Mouse (Mus musculus) hindbrain, embryonic 12.5 days (tissue): ENCODE data around the gene Wrap53. TPM values are rescaled to one million over a fixed set of nuclear protein-coding genes. Genes with fewer than 3 reads are reported as not detected.
A peak's percentile ranks its signal among the peaks of the same experiment; 100 is the strongest.

Experiments used
- ATAC-seq: fragments of 200-750 bp; cut with Nextera tagmentation; 2 replicates; pipeline ENCODE4 v1.8.0; 2017; ENCODE audit warnings: moderate TSS enrichment; ENCODE audit not compliant: low FRiP score
- H3K27ac ChIP-seq: fragments of 300-500 bp; sonication (generic); 2 replicates; pipeline ENCODE4 v1.5.1; 2016; ENCODE audit warnings: mild to moderate bottlenecking
- H3K27me3 ChIP-seq: fragments of 300-500 bp; sonication (generic); 2 replicates; pipeline ENCODE4 v1.6.1; 2016; ENCODE audit warnings: mild to moderate bottlenecking
- H3K36me3 ChIP-seq: fragments of 300-500 bp; sonication (generic); 2 replicates; pipeline ENCODE4 v1.6.1; 2016; ENCODE audit warnings: mild to moderate bottlenecking
- H3K4me1 ChIP-seq: fragments of 300-500 bp; sonication (generic); 2 replicates; pipeline ENCODE4 v1.6.1; 2016
- H3K4me2 ChIP-seq: fragments of 300-500 bp; sonication (generic); replicated peaks from 2 replicates; pipeline ENCODE4 v1.6.1; 2016; ENCODE audit warnings: mild to moderate bottlenecking
- H3K4me3 ChIP-seq: fragments of 300-500 bp; sonication (generic); 2 replicates; pipeline ENCODE4 v1.5.1; 2016; ENCODE audit warnings: mild to moderate bottlenecking
- H3K9ac ChIP-seq: fragments of 300-500 bp; sonication (generic); 2 replicates; pipeline ENCODE4 v1.6.1; 2016; ENCODE audit warnings: mild to moderate bottlenecking, moderate library complexity
- H3K9me3 ChIP-seq: fragments of 300-500 bp; sonication (generic); replicated peaks from 2 replicates; pipeline ENCODE4 v1.6.1; 2016; ENCODE audit warnings: mild to moderate bottlenecking
- WGBS: fragments of 180-500 bp; shearing (Covaris S2); methylation state at CpG from one replicate; pipeline ENCODE4 v1.1.7; 2016; 5-methylcytosine and 5-hydroxymethylcytosine counted together
- polyA plus RNA-seq: library from polyadenylated mRNA; unstranded; fragments of >200 nt; fragmentation: Nextera tagmentation; extraction: Ambion mirVana; gene quantifications from 2 replicates; pipeline ENCODE4 v1.2.1, GENCODE M21; 2016

Gene Wrap53
- polyA plus RNA-seq, 1 experiment from 2014 or later: 29.9 TPM

DNA sequence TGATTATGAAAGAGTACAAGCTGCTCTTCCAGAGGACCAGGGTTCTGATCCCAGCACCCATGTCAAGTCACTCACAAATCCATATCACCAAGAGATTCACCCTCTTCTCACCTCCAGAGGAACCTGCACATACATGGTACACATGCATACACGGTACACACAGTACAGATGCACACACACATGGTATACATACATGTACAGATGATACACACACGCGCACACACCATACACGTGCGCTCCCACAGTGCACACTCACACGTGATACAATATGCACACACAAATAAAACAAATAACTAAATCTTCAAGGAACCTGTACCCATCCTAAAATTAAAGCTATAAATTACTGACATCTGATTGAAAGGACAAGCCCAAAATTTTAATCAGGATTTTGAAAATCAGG lies 14.8 kb upstream of the Wrap53 start:
- Histone ChIP-seq H3K27me3 (no peaks in the 10 kb centered on the region), H3K36me3 (peaks cover 30% of the 10 kb centered on the region), H3K4me2 (no peak overlapping the region), H3K9me3 (no peaks in the 10 kb centered on the region), H3K27ac (no peak overlapping the region), H3K4me3 (no peak overlapping the region), H3K4me1 (peaks cover 5% of the 10 kb centered on the region), H3K9ac (no peak overlapping the region)
- ATAC-seq: no peak
- 95% methylated on average over 6 of the region's 6 CpGs for WGBS

GRCm38 (mm10) chr11:69592799-69593198 lies 12.7 kb upstream of the Wrap53 start:
- H3K4me3 ChIP-seq: no peak overlapping the region
- H3K36me3 ChIP-seq: peaks cover 50% of the 10 kb centered on the region
- no peak overlapping the region for H3K9ac ChIP-seq
- no peak overlapping the region for H3K4me2 ChIP-seq
- no peaks in the 10 kb centered on the region for H3K27me3 ChIP-seq
- no peaks in the 10 kb centered on the region for H3K4me1 ChIP-seq
- 87% methylated on average over 4 of the region's 4 CpGs for WGBS
- H3K9me3 ChIP-seq: no peaks in the 10 kb centered on the region
- no peak overlapping the region for H3K27ac ChIP-seq
- ATAC-seq: no peak

DNA sequence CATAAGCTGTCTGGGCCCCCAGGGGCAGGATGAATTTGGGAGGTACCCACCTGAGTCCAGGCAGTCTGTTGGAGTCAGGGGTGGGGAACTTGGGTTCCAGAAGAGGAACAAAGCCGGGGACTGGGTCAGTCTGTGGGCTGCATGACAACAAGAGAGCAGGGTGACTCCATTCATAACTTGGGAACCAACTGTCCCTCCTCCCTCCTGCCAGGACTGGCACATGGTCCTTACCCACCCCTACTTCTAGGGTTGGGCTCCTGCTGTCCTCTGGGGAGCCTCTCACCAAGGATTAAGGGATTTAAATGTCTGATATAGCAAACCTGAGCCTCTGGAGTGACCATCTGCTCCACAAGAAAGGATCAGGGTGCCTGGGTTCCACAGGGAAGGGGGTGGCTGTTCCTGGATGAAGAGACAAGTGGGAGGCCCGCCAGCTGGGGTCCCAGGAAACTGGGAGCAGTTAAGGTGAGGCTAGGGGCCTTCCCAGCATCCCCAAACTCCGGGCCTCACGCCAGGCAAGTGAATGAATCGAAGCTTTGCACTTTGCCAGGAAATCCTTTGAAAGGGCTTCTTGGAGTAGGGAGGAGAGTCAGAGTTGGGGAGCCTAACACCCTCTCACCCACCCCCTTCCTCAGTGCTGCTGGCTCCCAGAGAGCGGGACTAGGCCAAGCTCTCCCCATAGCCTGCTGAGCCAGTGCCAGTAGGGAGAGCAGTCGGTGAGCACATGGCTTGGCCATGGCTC lies 12.0 kb upstream of the Wrap53 start:
- ATAC-seq: no peak
- Histone ChIP-seq H3K9ac (no peak overlapping the region), H3K4me1 (no peaks in the 10 kb centered on the region), H3K27ac (0 out of 2 replicates have a peak overlapping the region, but pooled peaks have one; percentile 23), H3K27me3 (no peaks in the 10 kb centered on the region), H3K4me3 (no peak overlapping the region), H3K9me3 (no peaks in the 10 kb centered on the region), H3K4me2 (no peak overlapping the region), H3K36me3 (peaks cover 58% of the 10 kb centered on the region)
- 85% methylated on average over 7 of the region's 7 CpGs for WGBS

DNA sequence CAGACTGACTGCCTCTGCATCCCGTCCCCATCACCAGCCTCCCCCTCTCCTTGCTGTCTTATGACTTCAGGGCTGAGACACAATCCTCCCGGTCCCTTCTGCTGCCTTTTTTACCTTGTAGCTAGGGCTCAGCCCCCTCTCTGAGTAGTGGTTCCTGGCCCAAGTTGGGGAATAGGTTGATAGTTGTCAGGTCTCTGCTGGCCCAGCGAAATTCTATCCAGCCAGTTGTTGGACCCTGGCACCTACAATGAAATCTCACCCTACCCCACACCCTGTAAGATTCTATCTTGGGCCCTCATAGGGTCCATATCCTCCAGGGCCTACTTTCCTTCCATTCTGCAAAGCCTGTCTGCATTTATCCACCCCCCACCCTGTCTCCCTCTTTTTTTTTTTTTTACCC lies 11.4 kb upstream of the Wrap53 start:
- H3K27me3 ChIP-seq: no peaks in the 10 kb centered on the region
- H3K9ac ChIP-seq: no peak overlapping the region
- H3K27ac ChIP-seq: no peak overlapping the region
- 86% methylated on average over 3 of the region's 3 CpGs for WGBS
- H3K9me3 ChIP-seq: no peaks in the 10 kb centered on the region
- no peak for ATAC-seq
- peaks cover 64% of the 10 kb centered on the region for H3K36me3 ChIP-seq
- no peak overlapping the region for H3K4me3 ChIP-seq
- H3K4me1 ChIP-seq: no peaks in the 10 kb centered on the region
- H3K4me2 ChIP-seq: no peak overlapping the region

GRCm38 (mm10) chr11:69590622-69591021 lies 10.6 kb upstream of the Wrap53 start:
- Histone ChIP-seq H3K4me3 (no peak overlapping the region), H3K9ac (no peak overlapping the region), H3K27ac (no peak overlapping the region), H3K4me2 (no peak overlapping the region), H3K9me3 (no peaks in the 10 kb centered on the region), H3K27me3 (no peaks in the 10 kb centered on the region), H3K4me1 (no peaks in the 10 kb centered on the region), H3K36me3 (peaks cover 64% of the 10 kb centered on the region)
- WGBS: 97% methylated on average over 8 of the region's 8 CpGs
- no peak for ATAC-seq

DNA sequence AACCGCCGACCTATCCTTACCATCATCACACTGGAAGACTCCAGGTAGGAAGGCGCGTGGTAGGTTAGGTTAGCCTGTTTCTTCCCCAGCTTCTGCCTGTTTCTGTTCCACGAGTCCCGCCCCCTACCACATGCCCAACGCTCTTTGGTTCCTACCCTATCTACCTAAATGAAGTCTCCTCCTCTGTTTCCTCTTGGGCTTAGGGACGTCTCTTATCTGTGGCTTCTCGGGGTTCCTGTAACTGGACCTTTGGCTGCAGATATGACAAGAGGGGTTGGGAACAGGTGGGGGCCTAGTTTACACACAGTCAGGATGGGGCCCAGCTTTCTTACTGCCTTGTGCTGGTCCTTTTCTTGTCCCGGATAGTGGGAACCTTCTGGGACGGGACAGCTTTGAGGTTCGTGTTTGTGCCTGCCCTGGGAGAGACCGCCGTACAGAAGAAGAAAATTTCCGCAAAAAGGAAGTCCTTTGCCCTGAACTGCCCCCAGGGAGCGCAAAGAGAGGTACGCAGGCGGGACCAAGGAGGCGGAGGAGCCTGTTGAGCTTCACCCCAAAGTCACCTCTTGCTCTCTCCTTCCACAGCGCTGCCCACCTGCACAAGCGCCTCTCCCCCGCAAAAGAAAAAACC lies 9.3 kb upstream of the Wrap53 start:
- WGBS: 93% methylated on average over 22 of the region's 22 CpGs
- H3K36me3 ChIP-seq: peaks cover 64% of the 10 kb centered on the region
- H3K4me1 ChIP-seq: no peaks in the 10 kb centered on the region
- no peaks in the 10 kb centered on the region for H3K9me3 ChIP-seq
- no peak overlapping the region for H3K4me3 ChIP-seq
- no peaks in the 10 kb centered on the region for H3K27me3 ChIP-seq
- H3K4me2 ChIP-seq: no peak overlapping the region
- no peak for ATAC-seq
- no peak overlapping the region for H3K9ac ChIP-seq
- no peak overlapping the region for H3K27ac ChIP-seq

DNA sequence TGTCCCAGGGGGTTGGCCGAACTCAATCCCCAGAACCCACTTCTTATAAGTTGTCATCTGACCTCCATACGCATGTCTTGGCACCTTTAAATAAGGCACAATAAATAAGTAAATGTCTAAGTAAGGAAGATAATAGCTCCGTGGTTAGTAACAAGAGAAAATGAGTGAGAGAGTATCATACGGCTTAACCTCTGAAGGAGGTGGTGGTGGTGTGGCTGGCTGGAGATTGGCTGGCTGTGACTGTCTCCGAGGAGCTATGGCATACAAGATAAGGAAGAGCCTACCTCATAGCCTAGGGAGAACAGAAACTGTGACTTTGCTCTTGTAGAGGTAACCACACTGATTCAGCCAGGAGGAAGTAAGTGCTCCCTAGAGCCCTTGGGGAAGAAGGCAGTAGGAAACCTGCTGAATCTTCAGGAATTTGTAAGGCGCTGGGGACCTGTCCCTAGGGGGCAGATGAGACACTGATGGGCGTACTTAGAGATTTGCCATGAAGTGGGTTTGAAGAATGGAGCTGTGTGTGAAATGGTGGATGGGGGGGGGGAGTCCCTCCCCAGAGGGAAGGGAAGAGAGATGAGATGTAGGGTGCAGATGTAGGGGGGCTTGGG lies 5.8 kb upstream of the Wrap53 start:
- Histone ChIP-seq H3K4me2 (no peak overlapping the region), H3K27me3 (no peaks in the 10 kb centered on the region), H3K27ac (no peak overlapping the region), H3K4me1 (peaks cover 9% of the 10 kb centered on the region), H3K4me3 (no peak overlapping the region), H3K36me3 (peaks cover 44% of the 10 kb centered on the region), H3K9me3 (no peaks in the 10 kb centered on the region), H3K9ac (no peak overlapping the region)
- WGBS: 80% methylated on average over 7 of the region's 7 CpGs
- no peak for ATAC-seq

DNA sequence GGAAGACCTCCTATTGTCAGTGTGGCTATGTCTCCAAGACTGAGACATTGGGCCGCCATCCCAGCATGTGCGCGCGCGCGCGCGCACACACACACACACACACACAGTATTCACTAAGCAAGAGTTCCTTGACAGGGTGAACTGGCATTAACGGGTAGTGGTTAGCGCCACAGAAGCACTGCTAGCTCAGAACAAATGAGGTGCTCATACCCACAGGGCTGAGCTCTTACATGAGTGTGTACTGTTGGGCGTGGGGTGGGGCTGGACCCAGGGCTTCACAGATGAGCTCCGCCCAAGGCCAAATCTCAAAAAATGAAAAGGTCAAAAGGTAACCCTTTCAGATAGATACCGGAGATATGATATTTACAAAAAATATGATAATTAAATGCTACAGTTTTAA lies 4.9 kb upstream of the Wrap53 start:
- no peak overlapping the region for H3K4me3 ChIP-seq
- peaks cover 9% of the 10 kb centered on the region for H3K4me1 ChIP-seq
- H3K27ac ChIP-seq: no peak overlapping the region
- no peak for ATAC-seq
- H3K9me3 ChIP-seq: no peaks in the 10 kb centered on the region
- no peak overlapping the region for H3K4me2 ChIP-seq
- no peak overlapping the region for H3K9ac ChIP-seq
- peaks cover 35% of the 10 kb centered on the region for H3K36me3 ChIP-seq
- H3K27me3 ChIP-seq: no peaks in the 10 kb centered on the region
- 97% methylated on average over 13 of the region's 13 CpGs for WGBS

DNA sequence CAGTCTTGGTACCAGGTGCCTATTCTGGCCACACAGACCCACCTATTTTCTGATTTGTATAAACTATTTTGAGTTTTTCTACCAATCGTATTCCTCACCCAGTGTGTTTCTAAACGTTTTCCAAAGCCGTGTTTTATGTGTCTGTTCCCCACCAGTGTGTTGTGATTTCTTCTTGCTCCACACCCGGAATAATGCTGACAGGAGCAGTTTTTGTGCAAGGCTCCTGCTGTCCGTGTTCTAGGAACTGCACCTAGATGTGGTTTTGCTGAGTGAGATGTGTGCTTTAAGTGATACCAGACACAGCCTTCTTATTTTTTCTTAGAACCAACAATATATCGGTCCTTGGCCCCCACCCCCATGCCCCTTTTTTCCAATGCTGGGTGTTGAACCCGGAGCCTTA lies 4.0 kb upstream of the Wrap53 start:
- WGBS: 89% methylated on average over 7 of the region's 7 CpGs
- no peaks in the 10 kb centered on the region for H3K9me3 ChIP-seq
- H3K4me2 ChIP-seq: no peak overlapping the region
- H3K27ac ChIP-seq: no peak overlapping the region
- H3K4me3 ChIP-seq: no peak overlapping the region
- H3K27me3 ChIP-seq: no peaks in the 10 kb centered on the region
- no peak overlapping the region for H3K9ac ChIP-seq
- peaks cover 9% of the 10 kb centered on the region for H3K4me1 ChIP-seq
- H3K36me3 ChIP-seq: peaks cover 26% of the 10 kb centered on the region
- no peak for ATAC-seq

GRCm38 (mm10) chr11:69582230-69582805 lies 2.3 kb upstream of the Wrap53 start:
- Histone ChIP-seq H3K4me3 (peak overlapping the region; percentile 62), H3K27ac (no peak overlapping the region)
- no peak for ATAC-seq

GRCm38 (mm10) chr11:69581814-69582213 lies 1.8 kb upstream of the Wrap53 start:
- Histone ChIP-seq H3K9ac (peak overlapping the region; percentile 84), H3K4me1 (peaks cover 27% of the 10 kb centered on the region), H3K36me3 (peaks cover 4% of the 10 kb centered on the region; the same call in 1 of the 2 replicates), H3K27me3 (no peaks in the 10 kb centered on the region), H3K4me3 (peak overlapping the region; percentile 62), H3K4me2 (peak overlapping the region; percentile 70), H3K27ac (peak overlapping the region; percentile 86), H3K9me3 (no peaks in the 10 kb centered on the region)
- no peak for ATAC-seq
- WGBS: 2% methylated on average over 8 of the region's 8 CpGs

More at GRCm38 (mm10) chr11:69582230-69582805, 2.3 kb upstream of the Wrap53 start:
- H3K9me3 ChIP-seq: no peaks in the 10 kb centered on the region
- H3K36me3 ChIP-seq: peaks cover 9% of the 10 kb centered on the region
- H3K27me3 ChIP-seq: no peaks in the 10 kb centered on the region
- peak overlapping the region; percentile 84; the same call in 1 of the 2 replicates for H3K9ac ChIP-seq
- H3K4me1 ChIP-seq: peaks cover 22% of the 10 kb centered on the region
- peak overlapping the region; percentile 70 for H3K4me2 ChIP-seq
- WGBS: 58% methylated on average over 9 of the region's 9 CpGs

DNA sequence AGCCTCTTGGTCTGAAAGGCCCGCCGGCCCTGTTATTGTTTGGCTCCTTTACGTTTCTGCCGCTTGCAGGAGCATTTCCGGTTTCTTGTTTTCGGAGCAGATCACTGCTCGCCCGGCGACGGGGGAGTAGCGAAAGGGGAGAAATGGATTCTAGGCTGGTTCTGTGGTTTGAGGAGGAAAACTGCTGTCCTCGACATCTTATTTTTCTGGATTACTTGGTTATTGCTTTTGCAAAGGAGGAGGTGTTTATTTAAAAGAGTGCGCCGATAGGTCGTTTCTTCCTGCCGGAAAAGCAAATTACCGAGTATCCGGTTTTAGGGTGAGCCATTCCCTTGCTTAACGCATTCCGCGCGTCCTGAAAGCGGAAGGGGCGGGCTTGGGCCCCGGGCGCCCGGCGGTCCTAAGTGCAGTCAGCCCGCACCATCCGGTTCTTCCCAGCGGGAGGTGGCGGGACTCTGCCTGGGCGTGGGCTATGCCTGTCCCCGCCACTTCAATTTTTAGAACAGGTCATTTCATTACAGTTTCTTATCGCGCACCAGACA lies 1.2 kb upstream of the Wrap53 start:
- Histone ChIP-seq H3K27ac (peak overlapping the region; percentile 86), H3K4me3 (peak overlapping the region; percentile 62), H3K4me1 (peaks cover 31% of the 10 kb centered on the region), H3K9ac (peak overlapping the region; percentile 84), H3K36me3 (0 out of 2 replicates have a peak, but pooled peaks cover under 1% of the 10 kb centered on the region), H3K4me2 (peak overlapping the region; percentile 70), H3K27me3 (no peaks in the 10 kb centered on the region), H3K9me3 (no peaks in the 10 kb centered on the region)
- WGBS: under 1% methylated on average over 36 of the region's 36 CpGs
- peak; percentile 87 for ATAC-seq
